Mouse (Mus musculus) lung, postnatal 14 days (tissue): ENCODE data around the gene Tle6.

Source experiments
- DNase-seq: peaks from one replicate; pipeline ENCODE4 v3.0.0; 2021

Tle6 gene

DNA sequence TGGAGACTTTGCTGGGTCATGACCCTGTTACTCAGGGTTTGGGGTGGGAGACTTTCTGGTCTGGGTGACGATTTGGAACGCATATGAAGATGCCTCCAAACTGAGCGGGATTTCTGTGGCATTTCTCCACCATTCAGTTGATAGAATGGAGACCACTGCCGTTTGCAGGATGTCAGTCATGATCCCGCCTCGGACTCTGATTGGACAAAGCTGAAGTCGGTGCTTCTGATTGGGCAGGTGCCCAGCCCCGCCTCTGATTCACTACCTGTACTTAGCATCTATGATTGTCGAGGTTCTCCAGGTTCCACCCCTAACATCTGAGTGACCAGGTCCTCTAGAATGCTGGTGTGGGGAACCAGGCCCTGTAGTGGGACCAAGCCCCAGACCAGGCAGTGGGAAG, 19.9 kb upstream of the Tle6 start:
- DNase-seq, result no peak

DNA sequence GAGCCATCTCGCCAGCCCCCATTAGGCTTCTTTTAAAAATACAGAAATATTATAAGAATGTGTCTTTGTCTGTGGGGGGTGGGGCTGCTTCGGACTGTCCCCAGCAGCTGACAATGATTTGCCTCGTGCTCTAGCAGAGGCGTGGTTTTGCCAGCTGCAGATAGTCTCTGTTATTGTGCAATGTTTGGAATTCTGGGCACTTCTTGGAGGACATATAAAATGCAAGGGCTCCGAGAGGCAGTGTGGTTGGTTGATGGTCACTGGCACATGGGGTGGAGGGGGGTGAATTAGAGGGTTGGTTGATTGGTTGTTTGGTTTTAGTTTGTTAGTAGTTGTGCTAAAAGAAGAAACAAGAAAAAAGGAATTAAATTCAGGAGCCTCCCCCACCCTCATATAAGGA, 19.1 kb upstream of the Tle6 start:
- DNase-seq, result no peak

DNA sequence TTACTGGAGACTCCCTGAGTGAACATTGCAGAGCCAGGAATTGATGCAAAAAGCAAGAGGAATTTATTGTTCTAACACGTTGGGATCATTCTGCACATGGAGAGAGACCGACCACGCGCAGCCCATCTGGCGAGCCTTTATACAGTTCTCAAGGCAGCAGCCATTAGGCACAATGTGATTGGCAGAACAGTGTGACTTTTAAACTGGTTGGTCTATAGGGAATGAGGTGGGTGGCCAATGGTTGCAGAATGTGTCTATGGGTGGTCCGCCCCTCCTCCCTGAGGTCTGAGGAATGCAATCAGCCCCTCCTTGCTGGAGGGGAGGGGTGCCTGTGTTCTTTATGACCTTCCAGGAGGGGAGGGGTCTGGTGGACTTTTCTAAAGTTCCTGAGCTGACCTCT, 14.6 kb upstream of the Tle6 start:
- DNase-seq, result no peak

DNA sequence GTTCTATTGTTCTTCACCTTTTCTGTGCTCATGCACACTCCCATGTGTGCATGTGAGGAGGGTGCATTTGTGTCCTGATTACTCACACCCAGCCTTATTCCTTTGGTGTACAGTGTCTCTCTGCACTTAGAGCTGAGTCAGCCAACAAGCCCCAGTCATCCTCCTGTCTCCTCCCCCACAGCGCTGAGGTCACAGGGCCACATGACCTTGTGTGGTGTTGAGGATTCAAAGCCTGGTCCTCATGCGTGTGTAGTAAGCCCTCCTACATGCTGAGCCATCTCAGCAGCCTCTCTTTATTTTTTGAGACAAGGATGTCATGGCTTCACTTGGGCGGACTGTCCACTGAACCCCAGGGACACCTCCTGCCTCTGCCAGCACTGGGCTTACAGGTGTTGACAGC, 11.9 kb upstream of the Tle6 start:
- no peak for DNase-seq

DNA sequence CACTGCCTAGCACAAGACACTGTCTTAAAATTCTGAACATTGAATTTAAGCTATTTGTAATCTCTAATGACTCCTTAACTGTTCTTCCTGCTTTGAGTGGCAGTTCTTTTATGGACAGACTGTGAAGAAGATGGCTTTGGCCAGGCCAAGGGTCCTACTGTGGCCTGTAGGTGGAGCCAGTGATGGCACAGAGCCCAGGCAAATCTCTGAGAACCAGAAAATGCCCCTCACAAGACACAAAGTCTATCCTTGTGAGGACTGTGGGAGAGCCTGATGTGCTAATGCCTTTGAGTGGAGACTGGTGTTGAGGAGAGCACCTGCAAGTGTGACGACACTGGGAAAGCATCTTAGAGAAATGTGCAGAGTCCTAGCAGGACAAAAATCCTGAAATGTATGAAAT, 7.4 kb upstream of the Tle6 start:
- no peak for DNase-seq

DNA sequence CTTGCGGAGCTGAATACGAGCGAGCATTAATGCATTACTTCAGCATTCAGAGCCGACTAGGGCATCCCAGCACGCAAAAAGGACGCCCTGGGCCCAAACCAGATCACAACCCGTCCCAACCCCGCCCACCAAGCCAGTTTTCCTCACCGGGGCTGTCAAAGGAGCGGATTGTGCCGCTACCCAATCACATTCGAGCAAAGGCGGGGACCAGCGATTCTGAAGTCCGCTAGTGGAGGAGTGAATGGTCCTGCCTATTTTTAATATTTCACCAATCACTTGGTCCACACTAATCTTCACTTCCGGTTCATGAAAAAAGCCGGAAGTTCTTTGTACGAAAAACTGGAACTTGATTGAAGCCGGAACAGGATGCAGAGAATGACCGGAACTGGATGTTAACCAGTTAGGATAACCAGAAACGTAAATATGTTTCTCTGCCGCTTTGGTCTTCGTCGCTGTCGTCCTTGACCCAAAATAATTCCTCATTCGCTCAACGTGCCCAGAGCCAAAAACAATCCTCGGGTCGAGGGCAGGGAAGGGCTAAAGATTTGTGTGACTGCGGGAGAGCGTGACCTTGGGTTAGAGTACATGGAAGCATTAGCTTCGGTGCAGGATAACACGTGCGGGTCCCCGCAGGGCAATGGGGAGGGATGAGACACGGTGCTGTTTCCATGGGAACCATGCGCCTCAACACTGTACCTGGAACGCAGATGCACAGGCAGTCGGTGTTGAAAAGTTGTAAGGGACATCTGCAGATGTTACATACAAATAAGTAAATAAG, 5.3 kb upstream of the Tle6 start, which contains the start of gene BC025920:
BC025920 (plus strand) TSS at position 297 of the 778 bp plus-strand sequence.
- DNase-seq, result peak; percentile 94

DNA sequence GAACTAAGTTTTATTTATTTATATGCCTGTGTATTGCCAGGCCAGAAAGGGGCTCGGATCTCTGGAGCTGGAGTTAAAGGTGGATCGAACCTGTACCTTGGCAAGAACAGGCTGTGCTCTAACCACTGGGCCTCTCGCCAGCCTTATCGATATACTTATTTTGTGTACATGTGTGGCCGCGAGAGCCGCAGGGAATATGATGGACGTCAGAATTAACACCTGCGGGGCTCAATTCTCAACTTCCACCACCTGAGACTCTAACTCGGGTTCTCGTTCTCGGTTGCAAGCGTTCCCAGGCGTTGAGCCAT, 4.7 kb upstream of the Tle6 start:
- no peak for DNase-seq

DNA sequence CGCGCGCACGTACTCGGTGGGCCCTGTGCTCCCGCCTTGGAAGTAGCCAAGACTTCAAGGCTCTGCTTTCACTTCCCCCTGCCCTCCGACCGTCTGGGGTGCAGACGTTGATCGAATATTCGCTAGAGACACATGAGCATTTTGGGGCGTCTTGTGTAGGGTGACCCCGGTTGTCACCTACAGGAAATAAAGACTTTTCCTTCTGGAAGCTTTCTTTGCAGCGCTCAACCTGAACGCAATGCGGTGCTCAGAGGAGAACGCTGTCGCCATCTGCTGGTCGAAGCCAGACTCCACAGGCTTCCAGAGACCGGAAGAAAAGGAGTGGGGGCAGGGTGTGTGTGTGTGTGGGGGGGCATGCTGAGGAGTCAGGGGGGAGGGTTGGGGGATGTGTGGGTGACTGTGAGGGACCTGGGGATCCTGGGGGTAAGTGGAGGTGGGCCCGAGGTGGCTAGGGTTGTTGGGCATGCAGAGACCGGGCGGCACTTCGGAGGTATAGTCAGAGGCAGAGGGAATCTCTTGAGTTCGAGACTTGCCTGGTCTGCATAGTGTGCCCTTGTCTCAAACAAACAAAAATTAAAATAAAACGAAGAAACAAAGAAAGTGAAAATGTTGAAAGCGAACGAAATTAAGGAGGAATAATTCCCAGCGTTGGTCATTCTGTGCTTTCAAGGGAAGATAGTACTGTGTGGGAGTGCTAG, 4.2 kb upstream of the Tle6 start:
- peak; percentile 92 for DNase-seq

DNA sequence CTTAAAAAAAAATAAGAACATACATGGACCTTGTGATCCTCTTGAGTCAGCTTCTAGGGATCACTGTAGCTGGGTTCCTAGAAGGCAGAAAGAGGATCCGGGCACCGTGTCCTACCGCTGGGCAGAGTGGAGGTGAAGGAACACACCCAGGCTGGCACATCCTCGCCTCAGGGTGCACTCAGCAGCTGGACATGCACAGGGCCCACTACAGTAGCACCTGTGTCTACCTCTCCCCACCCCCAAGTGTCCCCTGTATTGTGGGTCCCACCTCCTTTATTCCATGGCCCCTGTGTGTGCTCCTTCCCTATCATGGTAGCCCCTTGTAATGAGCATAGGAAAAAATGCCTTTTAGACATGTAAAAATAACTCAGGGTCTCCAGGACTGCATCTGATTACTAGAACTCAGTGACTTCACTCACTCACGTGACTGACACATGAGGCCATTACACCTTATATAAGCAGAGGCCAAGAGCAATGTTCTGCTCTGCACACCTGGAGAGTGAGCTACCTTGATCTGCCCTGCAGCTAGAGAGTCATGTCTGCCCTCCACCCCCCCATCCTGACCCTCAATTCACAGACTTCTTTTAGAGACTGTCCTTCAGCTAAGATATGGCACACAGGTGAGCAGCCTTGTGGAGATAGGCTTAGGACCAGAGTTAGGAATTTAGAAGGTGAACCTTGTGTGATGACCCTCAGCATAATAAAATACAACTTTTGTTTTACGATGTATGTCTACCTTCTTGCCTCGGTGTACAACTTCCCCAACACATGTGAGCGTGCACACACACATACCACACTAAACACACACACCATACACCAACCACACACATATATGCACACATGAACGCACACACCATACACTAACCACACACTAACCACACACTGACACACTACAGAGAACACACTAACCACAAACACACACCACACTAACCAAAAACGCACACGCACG, 3.4 kb upstream of the Tle6 start:
- DNase-seq, result no peak

DNA sequence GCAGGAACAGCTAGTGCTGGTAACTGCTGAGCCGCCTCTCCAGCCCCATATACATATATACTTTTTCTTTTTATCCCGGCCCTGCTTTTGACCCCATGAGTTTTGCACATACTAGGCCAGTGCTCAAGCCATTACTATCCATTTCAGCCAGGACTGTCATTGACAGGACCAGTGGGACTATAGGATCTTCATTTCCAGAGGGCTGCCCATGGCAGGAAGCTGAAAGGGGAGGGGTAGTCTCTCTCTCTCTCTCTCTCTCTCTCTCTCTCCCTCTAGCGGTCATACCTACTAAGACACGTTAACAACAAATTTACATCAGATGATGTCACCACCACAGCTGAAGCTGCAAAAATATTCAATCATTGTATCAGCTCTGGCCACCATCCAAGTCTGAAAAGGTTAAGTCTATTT, 1.9 kb upstream of the Tle6 start:
- DNase-seq, result no peak

DNA sequence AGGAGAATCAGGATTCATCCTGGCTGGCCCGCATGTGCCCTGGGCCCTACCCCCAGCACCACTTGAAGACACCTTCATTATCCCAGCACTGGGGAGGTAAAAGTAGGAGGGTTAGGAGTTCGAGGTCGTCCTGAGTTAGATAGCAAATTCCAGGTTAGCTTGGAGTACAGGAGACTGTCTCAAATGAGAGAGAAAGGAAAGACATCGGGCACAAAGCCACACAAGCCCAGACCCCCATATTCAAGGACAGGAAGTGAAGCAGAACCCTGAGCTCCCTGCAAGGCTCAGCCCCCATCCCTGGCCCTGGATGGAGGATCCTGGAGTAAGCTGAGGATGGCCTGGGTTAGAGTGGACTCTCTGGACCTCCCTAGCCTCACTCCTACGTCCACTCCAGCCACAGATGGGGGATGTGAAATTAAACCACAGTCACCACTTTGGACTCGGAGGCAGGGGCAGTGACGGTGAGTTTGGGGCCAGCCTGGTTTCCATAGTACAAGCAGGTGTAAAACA, 578 bp upstream of the Tle6 start:
- DNase-seq, result no peak

DNA sequence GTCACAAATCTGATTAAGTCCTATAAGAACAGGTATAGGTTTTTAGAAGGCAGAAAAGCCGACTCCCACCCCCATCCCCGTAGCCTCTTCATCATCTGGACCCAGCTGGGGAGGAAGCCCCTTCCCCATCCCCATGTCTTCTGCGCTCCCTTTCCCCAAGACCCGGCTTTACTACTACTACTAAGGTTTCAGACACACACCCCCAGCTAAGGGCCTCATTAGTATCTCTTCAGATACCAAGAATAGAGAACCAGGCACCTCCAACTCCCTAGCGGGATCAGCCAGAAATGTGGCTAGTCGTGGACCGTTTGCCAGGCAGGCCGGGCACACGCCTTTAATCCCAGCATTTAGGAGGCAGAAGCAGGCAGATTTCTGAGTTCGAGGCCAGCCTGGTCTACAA, 777 bp downstream of the Tle6 start:
- DNase-seq, result no peak

DNA sequence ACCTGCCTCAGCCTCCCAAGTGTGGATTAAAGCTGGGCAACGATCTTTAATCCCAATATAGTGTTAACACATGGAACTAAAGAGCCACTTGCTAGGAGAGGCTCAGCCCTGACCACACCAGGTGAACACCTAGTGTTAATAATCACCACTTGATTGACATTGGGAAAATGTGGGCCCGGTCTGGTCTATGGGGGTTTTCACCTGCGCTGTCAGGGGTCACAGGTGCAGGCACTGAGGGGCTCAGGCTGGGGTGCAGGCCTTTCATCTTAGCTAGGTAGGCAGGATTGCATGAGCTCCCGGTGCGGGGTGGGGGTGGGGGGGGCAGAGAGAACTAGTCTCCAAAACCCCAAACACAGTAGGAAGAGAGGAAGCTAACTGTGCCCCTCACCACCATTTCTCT, 1.2 kb downstream of the Tle6 start:
- no peak for DNase-seq

DNA sequence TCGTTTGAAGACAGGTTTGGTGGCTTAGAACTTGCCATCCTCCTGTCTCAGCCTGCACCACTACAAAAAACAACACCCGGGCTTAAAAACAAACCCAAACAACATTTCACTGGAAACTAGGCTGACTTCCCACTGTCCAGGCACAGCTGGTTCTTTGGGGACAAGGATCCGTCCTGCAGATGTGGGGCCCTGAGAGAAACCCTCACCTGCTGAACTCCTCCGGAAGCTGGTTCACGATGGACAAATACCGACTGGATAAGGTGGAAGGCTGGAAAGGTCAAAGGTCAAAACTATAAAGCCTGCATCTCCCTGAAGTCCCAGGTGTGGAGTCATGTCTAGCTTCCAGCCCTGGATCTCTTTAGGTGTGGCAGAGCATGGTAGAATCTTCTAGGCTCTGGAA, 2.0 kb downstream of the Tle6 start:
- DNase-seq, result no peak

DNA sequence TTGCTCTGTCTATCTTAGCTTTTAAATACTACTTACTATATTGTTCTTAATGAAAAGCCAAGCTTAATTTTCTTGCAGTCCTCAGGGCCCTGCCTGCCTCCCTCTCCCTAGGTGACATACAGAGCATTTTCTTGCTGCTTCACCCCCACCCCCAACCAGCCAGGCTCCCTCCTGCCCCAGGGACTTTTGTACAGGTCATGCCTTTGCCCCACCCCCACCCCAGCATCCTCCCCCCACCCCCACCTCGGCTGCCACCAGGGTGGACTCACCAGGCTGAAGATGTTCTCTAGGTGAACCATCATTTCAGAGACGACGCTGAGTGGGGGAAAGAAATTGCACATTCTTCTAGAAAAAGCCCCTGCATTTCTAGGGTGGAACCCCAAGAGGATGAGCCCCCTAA, 2.5 kb downstream of the Tle6 start:
- DNase-seq, result no peak

DNA sequence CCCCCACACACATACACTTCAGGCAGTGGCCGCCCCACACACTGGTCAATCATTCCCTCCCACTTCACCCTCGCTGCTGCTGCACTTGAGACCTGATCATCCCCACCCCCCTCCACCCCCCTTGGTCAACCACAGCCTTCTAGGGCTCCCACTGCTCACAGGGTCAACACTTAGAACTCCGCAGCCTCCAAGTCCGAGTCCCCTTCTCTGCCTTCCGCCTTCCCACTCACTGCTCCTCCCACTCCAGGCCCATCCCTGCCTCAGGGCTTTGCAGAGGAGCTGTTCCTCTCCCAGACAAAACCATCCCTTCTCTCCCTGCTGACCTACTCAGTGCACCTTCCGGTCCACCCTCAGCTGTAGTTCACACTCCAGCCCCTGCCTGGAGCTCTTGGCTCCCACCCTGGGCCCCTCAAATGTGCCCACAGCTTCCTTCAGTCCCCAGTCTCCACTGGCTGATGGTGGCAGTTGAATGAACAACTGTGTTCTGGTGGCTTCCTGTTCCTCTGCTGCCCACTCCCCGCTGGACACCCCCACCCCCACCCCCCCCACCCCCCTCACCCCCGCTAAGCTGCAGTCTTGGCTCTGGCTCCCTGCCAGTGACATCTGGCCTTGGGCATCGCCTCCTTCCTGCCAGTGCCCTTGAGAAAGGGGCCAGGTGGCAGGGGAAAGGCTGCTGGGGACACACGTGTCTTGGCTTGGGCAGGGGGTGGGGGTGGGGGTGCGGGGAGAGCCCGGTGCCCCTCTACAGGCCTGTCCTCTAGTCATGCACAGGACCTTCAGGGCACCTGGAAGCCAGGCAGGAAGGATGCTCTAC, 3.5 kb downstream of the Tle6 start:
- peak; percentile 51 for DNase-seq

DNA sequence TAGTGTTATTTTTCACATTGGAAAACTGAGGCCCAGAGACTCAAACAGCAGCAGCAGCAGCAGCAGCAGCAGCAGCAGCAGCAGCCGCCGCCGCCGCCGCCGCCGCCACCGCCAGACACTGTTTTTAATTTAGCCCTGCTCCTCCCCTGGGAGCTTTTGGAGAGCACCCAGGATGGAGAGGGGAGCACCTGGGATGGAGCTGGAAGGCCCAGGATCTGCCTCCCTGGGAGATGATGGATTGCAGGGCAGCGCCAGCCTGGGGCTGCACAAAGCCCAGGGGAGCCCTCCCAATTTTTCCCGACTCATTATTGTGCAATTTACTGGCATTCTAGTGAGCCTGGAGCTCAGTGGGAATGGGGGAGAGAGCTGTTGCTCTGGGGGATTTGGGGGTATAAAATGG, 4.3 kb downstream of the Tle6 start:
- DNase-seq, result peak; percentile 29

DNA sequence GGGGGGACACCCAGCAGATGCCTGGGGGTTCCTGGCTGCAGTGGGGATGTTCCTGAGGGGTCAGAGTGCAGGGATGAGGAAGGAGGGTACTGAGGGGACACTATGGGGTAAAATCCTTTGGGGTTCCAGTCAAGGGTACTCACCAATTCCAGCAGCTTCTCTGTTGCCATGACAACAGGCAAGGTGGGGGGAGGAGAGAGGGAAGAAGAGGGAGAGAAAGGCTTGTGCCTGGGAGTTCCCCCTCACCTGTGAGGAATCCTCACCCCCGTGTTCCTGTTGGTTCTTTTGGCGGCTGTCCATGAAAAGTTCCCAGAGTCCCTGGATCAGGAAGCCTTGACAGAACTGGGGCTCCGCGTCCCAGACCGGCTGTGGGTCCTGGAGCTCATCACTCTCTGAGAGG, 5.3 kb downstream of the Tle6 start:
- no peak for DNase-seq

DNA sequence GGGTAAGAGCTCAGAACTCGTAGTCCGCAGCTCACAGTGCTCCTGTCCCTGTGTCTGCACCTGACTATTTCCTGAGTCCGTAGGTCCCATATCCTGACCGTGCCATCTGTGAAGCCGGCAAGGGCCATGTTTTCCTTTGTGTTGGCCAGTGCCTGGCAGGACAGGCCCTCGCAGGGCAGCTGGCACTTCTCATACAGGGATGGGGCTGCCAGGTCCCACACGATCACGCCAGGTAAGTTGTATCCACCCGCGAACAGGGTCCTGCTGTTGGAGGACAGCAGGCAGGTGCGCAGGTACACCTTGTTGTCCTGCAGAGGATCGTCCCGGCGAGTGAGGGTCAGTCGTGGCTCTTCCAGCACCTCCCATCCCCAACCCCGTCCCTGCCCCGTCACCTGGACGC, 6.9 kb downstream of the Tle6 start:
- no peak for DNase-seq

DNA sequence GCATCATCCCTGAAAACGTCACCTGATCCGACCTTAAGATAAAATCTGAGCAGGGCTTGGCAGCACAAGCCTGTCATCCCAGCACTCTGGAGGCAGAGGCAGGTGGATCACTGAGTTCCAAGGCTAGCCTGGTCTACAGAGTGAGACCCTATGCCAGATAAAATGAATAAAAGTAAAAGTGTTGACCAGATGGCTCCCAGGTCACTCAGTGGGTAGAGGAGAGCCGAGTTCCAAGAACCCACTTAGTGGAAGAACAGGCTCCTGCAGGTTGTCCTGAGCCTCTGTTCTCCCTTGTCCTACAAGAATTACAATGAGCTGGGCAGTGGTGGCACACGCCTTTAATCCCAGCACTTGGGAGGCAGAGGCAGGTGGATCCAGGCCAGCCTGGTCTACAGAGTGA, 7.7 kb downstream of the Tle6 start:
- DNase-seq, result no peak

DNA sequence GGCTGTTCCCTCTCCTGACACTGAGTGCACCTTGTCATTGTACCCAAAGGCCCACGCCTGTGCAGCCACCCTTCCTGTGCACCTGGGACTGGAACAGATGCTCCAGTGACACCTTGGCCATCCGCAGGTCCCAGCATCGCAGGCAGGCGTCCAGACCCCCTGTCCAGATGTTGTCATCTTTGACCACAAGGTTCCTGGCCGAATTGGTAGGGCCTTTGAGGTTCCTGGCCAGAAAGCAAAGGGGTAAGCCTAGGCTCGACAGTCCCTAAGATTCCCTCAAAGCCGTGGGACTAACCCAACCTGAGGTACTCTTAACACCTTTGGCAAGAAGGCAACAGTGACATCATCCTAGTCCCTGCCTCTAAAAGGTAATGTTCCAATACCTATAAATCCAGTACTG, 8.2 kb downstream of the Tle6 start:
- no peak for DNase-seq

DNA sequence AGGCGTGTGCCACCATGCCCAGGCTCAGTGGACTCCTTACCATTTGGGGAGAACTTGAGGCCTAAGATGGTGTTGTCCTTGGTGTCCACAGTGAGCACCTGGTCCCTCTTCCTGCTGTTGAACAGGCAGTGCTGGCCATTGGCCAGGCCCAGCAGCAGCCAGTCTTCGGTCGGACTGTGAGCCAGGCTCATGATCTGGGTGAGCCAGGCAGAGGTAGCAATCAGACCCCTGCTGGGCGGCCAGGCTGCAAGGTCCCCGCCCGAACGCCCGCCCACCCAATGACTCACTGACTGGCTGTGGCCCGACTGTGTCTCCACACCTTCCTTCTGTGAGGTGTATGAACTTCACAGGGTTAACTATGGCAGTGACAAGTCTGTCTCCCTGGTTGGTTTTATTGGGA, 9.0 kb downstream of the Tle6 start:
- DNase-seq, result no peak

DNA sequence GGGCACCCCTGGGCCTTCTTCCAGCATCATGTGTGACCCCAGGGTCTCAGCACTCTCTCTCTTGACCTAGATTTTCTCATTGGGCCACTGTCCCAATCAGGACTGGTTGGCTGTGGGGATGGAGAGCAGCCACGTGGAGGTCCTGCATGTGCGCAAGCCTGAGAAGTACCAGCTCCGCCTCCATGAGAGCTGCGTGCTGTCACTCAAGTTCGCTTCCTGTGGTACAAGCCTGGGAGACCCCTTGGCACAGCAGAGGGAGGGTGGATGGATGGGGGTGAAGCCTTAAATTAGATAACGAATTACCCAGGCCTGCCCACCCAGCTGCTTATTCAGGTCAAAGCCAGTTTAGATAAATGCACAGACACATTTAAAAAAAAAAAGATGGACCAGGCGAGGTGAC, 12.1 kb downstream of the Tle6 start:
- no peak for DNase-seq
